8 mouse cellular contexts compared by ENCODE assay signal in the genomic region with DNA sequence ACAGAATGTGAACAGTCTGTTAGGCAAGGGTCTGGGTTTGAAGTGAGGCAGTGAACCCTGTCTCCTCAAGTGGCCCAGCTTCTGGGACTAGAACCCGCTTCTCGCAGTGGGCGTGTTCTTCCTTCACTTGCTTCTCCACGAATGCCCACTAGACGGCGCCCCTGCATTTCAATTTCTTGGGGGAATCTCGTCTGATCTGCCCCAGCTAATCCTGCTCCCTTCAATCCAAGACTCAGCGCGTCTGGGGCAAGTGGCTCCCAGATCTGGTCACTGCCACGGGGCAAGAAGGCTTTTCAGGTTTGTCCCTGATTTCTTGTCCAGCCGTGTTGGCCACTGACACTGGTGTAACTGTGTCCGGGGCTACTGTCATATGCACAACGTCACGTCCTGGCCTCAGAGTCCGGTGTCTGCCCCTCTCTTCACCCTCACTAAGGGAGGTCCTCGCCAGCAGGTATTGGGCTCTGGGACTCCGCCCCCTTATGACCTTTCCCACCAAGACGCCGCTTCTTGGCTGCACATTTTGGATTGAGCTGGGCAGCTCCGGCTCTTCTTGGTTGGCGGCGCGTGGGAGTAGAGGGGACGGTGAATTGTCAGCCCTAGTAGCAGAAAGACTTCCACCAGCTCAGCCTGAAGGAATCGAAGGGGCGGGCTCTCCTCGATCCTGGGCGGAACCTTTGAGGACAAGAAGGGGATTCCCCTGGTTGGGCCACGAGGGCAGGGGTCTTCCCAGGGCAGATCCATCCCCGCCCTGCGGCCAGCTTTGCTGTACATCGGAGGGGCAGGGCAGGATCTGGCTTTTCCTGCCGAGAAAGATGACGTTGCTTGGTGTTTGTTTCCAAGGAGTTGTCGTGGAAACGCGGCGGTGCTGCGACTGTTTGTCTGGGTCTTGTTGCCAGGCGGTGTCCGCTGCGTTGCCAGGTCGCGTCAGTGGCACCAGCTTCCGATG. TPM values are rescaled to one million over a fixed set of nuclear protein-coding genes. Genes with fewer than 3 reads are reported as not detected.
DNase-seq lines count a peak whose midpoint lies in the region; ATAC-seq and TF ChIP-seq lines count a peak whose summit lies in the region.

A gene (plus strand): TSS at position 205 of the 946 bp plus-strand sequence.

- peaks cover 28% of the 10 kb centered on the region for H3K36me3 ChIP-seq in forebrain, embryonic 10.5 days (replicated peaks)
- H3K36me3 ChIP-seq in heart, embryonic 13.5 days = peaks cover 34% of the 10 kb centered on the region
- H3K36me3 ChIP-seq in kidney, postnatal 0 days (ENCODE audit: insufficient read depth, low read length) = peaks cover 11% of the 10 kb centered on the region
- H3K36me3 ChIP-seq in liver, embryonic 14.5 days (replicated peaks; ENCODE audit: control insufficient read depth, insufficient read depth, low read depth) = no peaks in the 10 kb centered on the region
- no peaks in the 10 kb centered on the region for H3K36me3 ChIP-seq in stomach, embryonic 14.5 days (ENCODE audit: control insufficient read depth, insufficient read depth, low read length)

- TF ChIP-seq CTCF in kidney, postnatal 0 days (IDR thresholded peaks at IDR 0.05; ENCODE audit: low read depth) = peak; percentile 83
- TF ChIP-seq CTCF in liver, embryonic 14.5 days (IDR thresholded peaks at IDR 0.05; ENCODE audit: low read depth) = peak; percentile 94

- 6% methylated on average over 45 of the region's 45 CpGs for WGBS in forebrain, embryonic 10.5 days
- 9% methylated on average over 45 of the region's 45 CpGs for WGBS in heart, embryonic 13.5 days
- 9% methylated on average over 45 of the region's 45 CpGs for WGBS in kidney, postnatal 0 days
- WGBS in liver, embryonic 14.5 days (ENCODE audit: insufficient replicate concordance) = 11% methylated on average over 45 of the region's 45 CpGs
- WGBS in stomach, embryonic 14.5 days = 9% methylated on average over 45 of the region's 45 CpGs

- H3K4me2 ChIP-seq in heart, embryonic 13.5 days = peak within 1 kb of the TSS; percentile 51
- peak within 1 kb of the TSS; percentile 50 for H3K4me2 ChIP-seq in kidney, postnatal 0 days (ENCODE audit: low read length)
- H3K4me2 ChIP-seq in liver, embryonic 14.5 days (ENCODE audit: low read depth) = peak within 1 kb of the TSS; percentile 38
- peak within 1 kb of the TSS; percentile 35 for H3K4me2 ChIP-seq in stomach, embryonic 14.5 days (replicated peaks; ENCODE audit: low read depth, low read length)

- peak within 1 kb of the TSS; percentile 95 for H3K9ac ChIP-seq in heart, embryonic 13.5 days
- H3K9ac ChIP-seq in kidney, postnatal 0 days (ENCODE audit: low read depth, low read length) = 0 out of 2 replicates have a peak within 1 kb of the TSS, but pooled peaks have one; percentile 9
- H3K9ac ChIP-seq in liver, embryonic 14.5 days (replicated peaks) = no peak within 1 kb of the TSS
- no peak within 1 kb of the TSS for H3K9ac ChIP-seq in stomach, embryonic 14.5 days (replicated peaks; ENCODE audit: low read depth, low read length)

- H3K9me3 ChIP-seq in forebrain, embryonic 10.5 days = no peaks in the 10 kb centered on the region
- H3K9me3 ChIP-seq in heart, embryonic 13.5 days = no peaks in the 10 kb centered on the region
- H3K9me3 ChIP-seq in kidney, postnatal 0 days (replicated peaks; ENCODE audit: low read length) = no peaks in the 10 kb centered on the region
- H3K9me3 ChIP-seq in liver, embryonic 14.5 days (ENCODE audit: control insufficient read depth, low read length) = no peaks in the 10 kb centered on the region
- no peaks in the 10 kb centered on the region for H3K9me3 ChIP-seq in stomach, embryonic 14.5 days (ENCODE audit: control insufficient read depth, low read depth, low read length)

- H3K27me3 ChIP-seq in forebrain, embryonic 10.5 days (ENCODE audit: poor library complexity, severe bottlenecking) = peaks cover 79% of the 10 kb centered on the region
- no peaks in the 10 kb centered on the region for H3K27me3 ChIP-seq in heart, embryonic 13.5 days (replicated peaks)
- H3K27me3 ChIP-seq in kidney, postnatal 0 days (ENCODE audit: insufficient read depth, low read length) = no peaks in the 10 kb centered on the region
- H3K27me3 ChIP-seq in liver, embryonic 14.5 days (ENCODE audit: control insufficient read depth, insufficient read depth, low read length) = peaks cover 29% of the 10 kb centered on the region
- H3K27me3 ChIP-seq in stomach, embryonic 14.5 days (ENCODE audit: control insufficient read depth, insufficient read depth, low read length) = peaks cover 6% of the 10 kb centered on the region; the same call in 1 of the 2 replicates

- H3K4me1 ChIP-seq in forebrain, embryonic 10.5 days = peaks cover 65% of the 10 kb centered on the region
- H3K4me1 ChIP-seq in heart, embryonic 13.5 days = peaks cover 94% of the 10 kb centered on the region
- peaks cover 41% of the 10 kb centered on the region for H3K4me1 ChIP-seq in kidney, postnatal 0 days (replicated peaks; ENCODE audit: insufficient read depth, low read length)
- peaks cover 13 to 26% of the 10 kb centered on the region in 2 experiments for H3K4me1 ChIP-seq in liver, embryonic 14.5 days (replicated peaks; ENCODE audit: control insufficient read depth in 2 of 2, insufficient read depth in 2 of 2, low read length in 1 of 2)
- peaks cover 24% of the 10 kb centered on the region for H3K4me1 ChIP-seq in stomach, embryonic 14.5 days (ENCODE audit: control insufficient read depth, insufficient read depth, low read length)

- ATAC-seq in heart, embryonic 13.5 days (ENCODE audit: extremely low read depth, insufficient number of reproducible peaks, low FRiP score, low TSS enrichment) = no peak
- ATAC-seq in kidney, postnatal 0 days (replicated peaks; ENCODE audit: low FRiP score, low read depth) = peak; percentile 49
- ATAC-seq in liver, embryonic 14.5 days (ENCODE audit: insufficient read depth) = 0 out of 2 replicates have a peak, but pooled peaks have one; percentile 25
- no peak for ATAC-seq in stomach, embryonic 14.5 days (ENCODE audit: insufficient number of reproducible peaks, insufficient read depth, low FRiP score, low read depth)

- no peak for TF ChIP-seq EP300 in liver, embryonic 14.5 days (IDR thresholded peaks at IDR 0.05; ENCODE audit: low read depth)

- peak; percentile 90 to 93 for DNase-seq in CD8-positive naive resting alpha-beta T cell, adult 2 months (ENCODE audit: low read depth in 2 of 2, low spot score in 2 of 2)
- DNase-seq in c-Kit-positive CD71-negative TER-119-negative erythroid progenitor cells, embryonic 14.5 days (ENCODE audit: low read depth) = peak; percentile 79
- peak; percentile 78 for DNase-seq in forebrain, embryonic 10.5 days (ENCODE audit: extremely low spot score, low spot score)
- DNase-seq in kidney, postnatal 0 days (ENCODE audit: low spot score) = peak; percentile 82
- DNase-seq in liver, embryonic 14.5 days (ENCODE audit: low read depth in 3 of 3, low spot score in 3 of 3) = peak; percentile 70 to 76 (median 71)
- peak; percentile 92 to 93 for DNase-seq in natural killer cell, adult 2 months (ENCODE audit: low spot score in 2 of 2)

- peak within 1 kb of the TSS; percentile 41; the same call in 1 of the 2 replicates for H3K27ac ChIP-seq in forebrain, embryonic 10.5 days
- H3K27ac ChIP-seq in heart, embryonic 13.5 days (replicated peaks) = peak within 1 kb of the TSS; percentile 74
- peak within 1 kb of the TSS; percentile 38; the same call in 1 of the 2 replicates for H3K27ac ChIP-seq in kidney, postnatal 0 days
- H3K27ac ChIP-seq in liver, embryonic 14.5 days = no peak within 1 kb of the TSS
- 0 out of 2 replicates have a peak within 1 kb of the TSS, but pooled peaks have one; percentile 15 for H3K27ac ChIP-seq in stomach, embryonic 14.5 days (ENCODE audit: low read length)

- H3K4me3 ChIP-seq in forebrain, embryonic 10.5 days = peak within 1 kb of the TSS; percentile 31
- peak within 1 kb of the TSS; percentile 30 for H3K4me3 ChIP-seq in heart, embryonic 13.5 days
- H3K4me3 ChIP-seq in kidney, postnatal 0 days (replicated peaks; ENCODE audit: low read depth, low read length) = no peak within 1 kb of the TSS; the same call in 1 of the 2 replicates
- no peak within 1 kb of the TSS for H3K4me3 ChIP-seq in liver, embryonic 14.5 days (ENCODE audit: insufficient read depth in 1 of 2, low read depth in 2 of 2, low read length in 2 of 2)
- H3K4me3 ChIP-seq in stomach, embryonic 14.5 days (ENCODE audit: low read depth, low read length) = peak within 1 kb of the TSS; percentile 6; the same call in 1 of the 2 replicates

RNA-seq across cellular contexts. Expression of the gene that starts here (rescaled TPM):
- polyA plus RNA-seq in forebrain, embryonic 10.5 days (2016; fragmentation: Nextera tagmentation; extraction: Ambion mirVana) = 59.2 and 59.5 TPM in 2 replicates
- polyA plus RNA-seq in heart, embryonic 13.5 days (2015; fragmentation: Nextera tagmentation; extraction: Ambion mirVana) = 408 and 464 TPM in 2 replicates
- 350 and 357 TPM in 2 replicates for polyA plus RNA-seq in kidney, postnatal 0 days (2015; fragmentation: Nextera tagmentation; extraction: Ambion mirVana)
- polyA plus RNA-seq in liver, embryonic 14.5 days (2012; rRNA removed) = 41.5 and 87.7 TPM in 2 replicates
- 100.0 and 101 TPM in 2 replicates for polyA plus RNA-seq in liver, embryonic 14.5 days (2014; fragmentation: Nextera tagmentation; extraction: Ambion mirVana)
- polyA plus RNA-seq in stomach, embryonic 14.5 days (2014; fragmentation: Nextera tagmentation; extraction: Ambion mirVana) = 233 and 261 TPM in 2 replicates

Comparison
In these comparisons a context has a peak if more than half of its experiments do, and no peak if none do; other contexts are left out.
1. H3K4me3 ChIP-seq: peak in forebrain, embryonic 10.5 days (single experiment), heart, embryonic 13.5 days (single experiment) and stomach, embryonic 14.5 days (single experiment); none in kidney, postnatal 0 days (single experiment) and liver, embryonic 14.5 days (0 of 2).
2. ATAC-seq: peak in kidney, postnatal 0 days (single experiment) and liver, embryonic 14.5 days (single experiment); none in heart, embryonic 13.5 days (single experiment) and stomach, embryonic 14.5 days (single experiment).
3. H3K9ac ChIP-seq: peak in heart, embryonic 13.5 days (single experiment) and kidney, postnatal 0 days (single experiment); none in liver, embryonic 14.5 days (single experiment) and stomach, embryonic 14.5 days (single experiment).
4. Peak in every context shown above with its lines, with median percentiles within 50 percentile points of each other: DNase-seq and H3K4me2 ChIP-seq.